Mouse (Mus musculus) cerebellum, postnatal 10 days (tissue): ENCODE measurements around the gene Amer2.

Experiments
- DNase-seq, 2 experiments: peaks; one replicate each; pipeline ENCODE4 v3.0.0; 2021; ENCODE audit warnings: mixed read lengths in 2 of 2

The Amer2 gene

DNA sequence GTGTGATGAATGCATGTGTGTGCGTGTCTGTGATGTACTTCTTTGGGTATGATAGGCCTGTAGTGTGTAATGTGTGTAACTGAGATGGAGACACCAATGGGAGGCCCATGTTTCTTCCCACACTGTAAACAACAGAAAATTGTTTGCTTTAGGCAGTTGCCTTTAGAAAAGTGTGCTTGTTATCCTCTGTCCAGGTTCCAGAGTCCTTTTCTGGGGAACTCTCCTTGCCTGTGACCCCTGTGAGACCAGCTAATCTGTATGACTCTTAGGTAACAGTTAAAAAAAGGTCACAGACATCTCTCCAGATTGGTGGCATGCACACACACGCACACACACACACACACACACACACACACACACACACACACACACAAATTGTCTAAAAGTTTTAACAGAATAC, 15.3 kb downstream of the Amer2 start:
- DNase-seq, result no peak

DNA sequence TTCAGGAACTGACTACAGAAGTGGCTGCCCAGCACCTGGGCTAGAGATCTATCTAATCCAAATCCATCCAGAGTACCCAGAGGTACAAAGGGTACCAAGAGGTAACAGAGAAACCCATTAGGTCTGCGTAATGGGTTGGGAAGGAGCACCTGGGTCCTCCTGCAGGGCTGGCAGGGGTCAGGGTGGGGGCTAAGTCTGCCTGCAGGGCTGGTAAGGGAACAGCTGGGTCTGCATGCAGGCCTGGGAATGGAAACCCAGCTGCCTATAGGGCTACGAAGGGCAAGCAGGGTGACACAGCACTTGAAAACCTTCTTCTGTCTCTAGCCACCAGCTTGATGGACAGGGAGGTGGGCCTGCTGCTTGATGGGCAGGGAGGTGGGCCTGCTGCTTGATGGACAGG, 19.1 kb downstream of the Amer2 start:
- DNase-seq, result no peak

DNA sequence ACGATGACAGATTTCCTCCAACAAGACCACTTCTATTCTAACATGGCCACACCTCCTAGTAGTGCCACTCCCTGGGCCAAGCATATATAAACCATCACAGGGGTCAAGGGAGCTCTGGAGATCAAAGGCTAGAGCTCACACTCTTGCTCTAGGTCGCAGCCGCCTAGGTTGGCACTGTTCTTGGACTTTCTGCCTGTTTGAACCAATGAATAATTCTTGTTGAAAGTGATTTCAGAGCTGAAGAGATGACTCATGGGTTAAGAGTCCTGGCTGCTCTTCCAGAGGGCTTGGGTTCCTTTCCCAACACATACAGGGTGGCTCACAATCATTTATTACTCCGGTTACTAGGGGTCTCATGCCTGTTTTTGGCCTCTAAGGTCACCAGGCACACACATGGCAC, 24.3 kb downstream of the Amer2 start:
- no peak for DNase-seq

DNA sequence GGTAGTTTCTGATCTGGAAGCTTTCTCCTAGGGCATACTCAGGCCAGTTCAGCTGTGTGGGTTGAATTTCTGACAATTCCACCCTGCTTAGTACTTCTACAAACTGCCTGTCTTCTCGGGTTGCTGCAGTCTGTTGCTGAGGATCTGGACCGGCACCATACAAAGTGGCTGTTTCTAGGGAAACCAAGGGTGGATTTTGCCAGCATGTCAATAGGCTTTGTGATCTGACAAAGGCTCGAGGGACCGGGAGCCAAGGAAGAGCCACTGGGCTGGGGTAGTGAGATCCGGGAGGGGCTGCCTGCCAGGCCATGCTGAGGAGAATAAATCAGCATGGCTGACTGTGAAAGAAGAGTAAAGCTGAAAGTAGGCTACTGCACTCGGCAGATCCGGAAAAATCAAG, 25.8 kb downstream of the Amer2 start:
- DNase-seq, result peak; percentile 49 to 68

DNA sequence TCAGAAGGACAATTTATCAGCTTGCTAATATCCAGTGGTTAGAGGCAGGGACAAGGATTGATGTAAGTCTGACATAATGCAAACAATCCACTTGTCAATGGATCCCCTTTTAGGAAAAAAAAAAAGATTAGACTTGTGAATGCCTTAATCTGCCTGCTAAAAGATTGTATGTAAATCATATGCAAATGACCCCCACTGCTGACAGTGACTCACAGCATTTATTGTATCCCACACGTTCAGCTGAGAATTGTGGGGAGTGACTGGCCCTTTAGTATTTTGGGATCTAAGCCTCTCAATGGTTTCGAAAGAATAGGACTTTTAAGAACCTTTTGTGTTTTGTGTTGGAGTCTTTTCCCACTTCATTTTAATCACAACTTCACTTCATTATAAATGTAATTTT, 30.2 kb downstream of the Amer2 start:
- DNase-seq, result no peak

DNA sequence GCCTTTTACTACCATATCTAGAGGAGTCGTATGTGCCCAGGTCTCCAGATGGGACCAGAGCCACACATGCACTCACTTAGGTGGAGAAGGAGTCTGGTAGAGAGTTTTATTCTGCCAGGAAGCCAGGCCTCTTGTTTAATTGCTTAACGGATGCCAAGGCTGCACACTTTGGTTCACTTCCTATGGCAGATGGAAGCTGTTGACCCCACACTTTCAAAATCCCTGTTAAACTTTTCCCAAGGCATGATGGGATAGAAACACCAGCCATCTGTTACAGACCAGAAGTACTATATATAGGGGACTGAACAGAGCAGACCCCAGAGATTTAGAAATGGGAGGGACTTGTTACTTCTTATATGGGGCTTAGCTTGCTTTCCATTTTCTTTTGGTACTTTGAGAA, 32.8 kb downstream of the Amer2 start:
- DNase-seq, result no peak

DNA sequence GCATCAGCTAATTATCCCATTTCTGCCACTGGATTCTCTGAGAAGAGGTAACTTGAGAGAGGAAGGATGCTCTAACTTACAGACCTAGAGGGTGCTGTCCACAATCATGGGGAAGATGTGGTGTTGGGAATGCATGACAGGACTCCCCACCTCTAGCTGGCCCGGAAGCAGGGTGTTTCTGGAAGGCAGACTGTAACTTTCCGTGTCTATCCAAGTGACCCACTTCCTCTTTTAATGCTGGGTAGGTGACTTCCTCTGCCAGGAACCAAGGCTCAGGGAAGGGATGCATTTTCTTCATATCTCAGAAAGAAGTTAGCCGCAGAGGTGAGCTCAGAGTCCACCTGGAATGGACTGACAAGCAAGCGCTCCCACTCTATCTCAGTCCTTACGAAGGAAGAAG, 33.5 kb downstream of the Amer2 start:
- no peak for DNase-seq

DNA sequence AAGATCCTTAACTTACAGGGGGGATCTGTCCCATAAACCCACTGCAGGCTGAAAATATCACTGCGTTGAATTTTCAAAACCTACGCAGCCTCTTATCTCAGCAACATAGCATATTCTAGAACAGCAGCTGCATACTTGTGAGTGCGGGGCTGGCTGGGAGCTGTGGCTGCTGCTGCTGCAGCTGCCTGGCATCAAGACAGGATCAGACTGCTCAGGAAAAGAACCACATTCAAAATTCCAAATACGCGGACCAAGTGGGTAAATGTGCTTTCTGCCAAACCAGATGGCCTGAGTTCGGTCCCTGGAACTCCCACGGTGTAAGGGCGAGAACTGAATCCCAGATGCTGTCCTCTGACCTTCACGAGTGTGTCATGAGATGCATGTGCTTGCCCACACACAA, 34.3 kb downstream of the Amer2 start:
- peak; percentile 48 to 50 for DNase-seq

DNA sequence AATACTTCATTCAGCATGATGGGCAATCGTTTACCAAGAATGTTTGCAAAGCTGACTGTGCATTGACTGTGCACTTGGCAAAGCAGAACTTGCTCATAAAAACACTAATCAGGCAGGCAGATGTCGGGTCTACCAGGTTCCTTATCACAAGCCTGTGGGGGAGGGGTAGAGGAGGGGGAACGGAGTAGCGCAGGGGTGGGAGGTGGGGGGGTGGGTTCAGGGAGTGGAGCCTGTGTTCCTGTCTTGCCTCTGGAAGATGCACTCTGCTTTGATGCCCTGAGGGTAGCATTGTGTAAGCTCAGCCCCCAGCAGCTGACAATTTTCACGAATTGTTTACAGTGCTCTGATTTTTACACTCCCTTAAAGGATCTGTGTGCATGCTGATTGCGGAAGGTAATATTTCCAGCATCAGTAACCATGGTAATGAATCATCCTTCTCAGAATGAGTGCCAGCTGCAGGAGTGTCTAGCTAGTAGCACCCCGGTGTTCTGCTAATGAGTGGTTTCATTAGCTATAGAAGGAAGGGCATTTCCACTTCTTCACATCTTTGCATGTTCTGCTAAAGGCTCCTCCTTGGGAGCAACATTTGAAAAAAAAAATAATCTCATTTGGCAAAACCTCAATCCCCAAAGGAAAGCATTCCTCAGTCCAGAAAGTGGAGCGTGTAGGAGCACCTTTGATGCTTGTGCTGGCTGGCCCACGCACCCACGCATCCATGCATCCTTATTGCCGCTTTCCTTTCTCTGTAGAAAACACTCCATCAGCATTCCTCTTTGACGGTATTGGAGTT, 36.8 kb downstream of the Amer2 start:
- peak; percentile 65 to 71 for DNase-seq

DNA sequence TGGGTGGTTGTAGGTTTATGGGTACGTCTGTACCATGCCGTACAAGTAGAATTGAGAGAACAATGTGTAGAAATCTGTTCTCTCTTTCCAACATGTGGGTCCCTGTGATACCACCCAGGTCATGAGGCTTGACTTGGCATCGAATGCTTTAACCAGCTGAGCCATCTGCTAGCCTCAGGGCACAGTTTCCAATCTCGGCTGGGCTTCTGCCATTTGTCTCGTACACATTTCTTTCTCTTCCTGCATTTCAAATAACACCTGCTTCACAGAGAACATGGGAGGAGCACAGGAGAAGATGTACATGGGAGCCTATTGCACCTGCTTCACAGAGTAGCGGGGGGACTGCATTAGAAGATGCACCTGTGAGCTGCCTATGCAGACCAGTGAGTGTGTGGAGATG, 38.2 kb downstream of the Amer2 start:
- DNase-seq, result peak; percentile 87 to 89

DNA sequence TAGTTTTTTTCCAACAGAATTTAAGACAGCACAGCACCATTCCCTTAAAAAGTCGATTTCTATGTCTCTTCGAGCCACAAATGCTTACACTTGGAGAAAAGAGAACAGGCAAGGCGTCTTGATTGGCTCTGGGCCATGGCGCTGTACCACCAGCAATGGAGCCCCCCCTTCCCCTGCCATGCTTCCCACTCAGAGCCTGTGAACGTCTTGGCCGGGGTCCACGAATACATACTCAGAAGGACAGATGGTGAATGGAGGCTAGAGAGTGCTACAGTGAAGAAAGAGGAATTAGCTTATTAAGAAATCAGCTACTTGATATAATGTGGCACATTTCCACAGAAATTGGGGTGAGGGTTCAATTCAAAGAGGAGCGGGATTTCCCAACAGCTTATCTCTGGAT, 41.6 kb downstream of the Amer2 start:
- peak; percentile 96 to 98 for DNase-seq

DNA sequence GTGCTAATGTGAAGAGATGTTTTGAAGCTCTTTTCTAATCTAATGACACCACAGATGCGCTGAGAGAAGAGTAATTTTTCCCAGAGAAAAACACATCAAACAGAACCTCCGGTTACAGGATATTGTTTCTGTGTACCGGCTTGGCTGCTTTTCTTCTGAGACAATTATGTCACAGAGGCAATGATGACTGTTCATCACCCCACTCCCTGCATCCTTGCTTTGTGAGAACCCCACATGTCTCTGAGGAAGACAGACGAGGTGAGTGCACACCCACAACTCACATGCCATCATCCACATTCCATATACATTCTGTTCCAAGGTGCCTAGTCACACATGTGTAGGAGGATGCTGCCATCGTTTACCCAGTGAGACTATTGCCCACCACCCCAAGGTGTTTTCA, 44.9 kb downstream of the Amer2 start:
- DNase-seq, result no peak

DNA sequence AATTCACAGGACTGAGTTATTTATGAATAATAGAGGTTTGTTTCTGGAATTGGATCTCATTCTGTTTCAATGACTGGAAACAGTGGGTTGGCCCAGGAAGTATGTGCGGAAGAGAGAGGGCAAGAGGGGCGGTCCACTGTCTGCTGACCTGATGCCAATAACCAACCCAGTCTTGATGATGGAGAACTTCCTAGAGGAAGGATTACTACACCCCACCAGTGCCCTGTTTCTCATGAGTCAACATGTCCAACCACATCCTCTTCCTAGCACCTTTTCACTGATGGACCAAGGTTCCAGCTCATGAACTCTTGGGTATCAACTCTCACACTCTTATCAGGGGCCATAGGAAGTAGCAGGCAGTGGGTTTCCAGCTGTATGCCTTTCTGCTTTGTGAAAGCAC, 49.9 kb downstream of the Amer2 start:
- no peak for DNase-seq

DNA sequence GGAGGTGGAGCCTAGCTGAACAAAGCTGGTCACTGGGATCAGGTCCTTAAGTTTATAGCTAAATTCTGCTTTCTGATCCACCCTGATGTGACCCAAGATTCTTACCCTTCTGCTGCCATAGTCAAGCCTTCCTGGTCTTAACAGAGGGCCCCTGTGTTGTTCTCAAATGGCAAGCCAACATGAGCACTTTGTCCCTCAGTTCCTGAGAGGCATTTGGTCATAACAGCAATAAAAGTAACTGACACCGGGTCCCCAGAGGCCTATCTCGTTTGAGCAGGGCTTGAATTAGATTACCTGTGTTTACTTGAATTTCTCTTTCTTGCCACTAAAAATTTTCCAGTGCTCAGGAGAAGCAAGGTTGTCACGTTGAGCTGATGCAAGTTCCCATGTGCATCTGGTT, 51.1 kb downstream of the Amer2 start:
- DNase-seq, result no peak

DNA sequence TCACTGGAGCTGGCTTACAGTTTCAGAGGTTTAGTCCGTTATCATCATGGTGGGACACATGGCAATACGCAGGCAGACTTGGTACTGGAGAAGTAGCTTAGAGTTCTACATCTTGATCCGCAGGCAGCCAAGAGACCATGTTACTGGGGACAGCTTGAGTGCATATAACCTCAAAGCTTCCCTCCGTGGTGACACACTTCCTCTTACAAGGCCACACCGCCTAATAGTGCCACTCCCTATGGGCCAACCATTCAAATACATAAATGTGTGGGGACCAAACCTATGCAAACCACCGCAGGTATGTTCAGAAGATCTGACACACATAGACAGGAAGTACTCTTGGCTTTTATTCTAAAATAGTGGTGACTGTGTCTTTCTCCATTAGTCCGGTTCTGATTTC, 52.5 kb downstream of the Amer2 start:
- DNase-seq, result no peak

DNA sequence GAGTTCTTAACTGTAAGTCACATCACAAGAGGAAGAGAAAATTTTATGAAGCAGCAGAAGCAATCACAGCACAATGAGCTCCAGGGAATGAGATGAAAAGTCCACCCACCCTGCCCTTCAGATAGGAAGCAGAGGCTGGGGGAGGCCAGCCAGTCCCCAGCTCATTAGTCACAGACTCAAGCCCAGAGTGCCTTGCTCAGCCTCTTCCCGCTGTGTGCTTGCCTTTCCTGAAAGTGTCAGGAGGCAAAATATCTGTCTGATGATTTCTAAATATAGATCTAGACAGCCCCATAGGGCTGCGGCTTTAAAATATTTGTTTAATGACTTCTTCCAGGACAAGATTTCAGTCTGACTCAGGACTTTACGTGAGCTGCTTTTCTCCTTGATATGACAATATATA, 54.8 kb downstream of the Amer2 start:
- peak in 1 of 2 experiments; percentile 13 for DNase-seq

DNA sequence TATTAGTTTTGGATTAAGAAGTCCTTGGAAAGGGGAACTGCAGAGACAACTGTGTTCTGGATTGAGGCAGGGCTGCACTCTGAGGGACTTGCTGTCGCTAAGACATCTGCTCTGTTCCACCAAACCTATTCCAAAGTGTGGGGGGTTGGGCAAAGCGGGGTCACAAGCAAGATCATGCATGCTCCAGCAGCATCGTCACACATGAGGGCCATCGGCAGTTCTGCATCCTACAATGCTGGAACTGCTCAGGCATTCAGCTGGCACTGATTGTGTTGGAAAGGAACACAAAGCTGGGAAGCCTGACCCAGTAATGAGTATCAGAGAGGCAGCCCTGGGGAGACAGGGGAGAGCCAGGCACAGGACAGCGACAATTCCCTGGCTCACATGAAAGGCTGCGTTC, 56.5 kb downstream of the Amer2 start:
- DNase-seq, result peak; percentile 87 to 91

DNA sequence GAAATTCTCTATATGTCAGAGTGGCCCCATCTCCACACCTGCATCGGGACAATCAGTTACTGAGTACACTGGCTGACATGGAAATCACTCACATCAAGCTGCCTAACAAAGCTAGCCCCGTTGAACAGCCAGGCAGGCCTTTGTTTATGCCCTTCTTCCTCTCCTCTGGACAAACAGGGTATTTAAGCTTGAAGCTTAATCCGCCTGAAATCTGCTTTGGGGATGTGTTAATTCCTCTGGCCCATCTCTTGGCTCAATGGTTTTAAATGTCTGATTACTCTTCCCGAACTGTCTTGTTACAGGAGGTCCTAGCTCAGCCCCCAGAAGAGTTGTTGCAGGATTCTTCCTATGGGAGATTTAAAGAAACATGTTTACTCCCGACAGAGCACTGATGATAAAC, 58.5 kb downstream of the Amer2 start:
- no peak for DNase-seq

DNA sequence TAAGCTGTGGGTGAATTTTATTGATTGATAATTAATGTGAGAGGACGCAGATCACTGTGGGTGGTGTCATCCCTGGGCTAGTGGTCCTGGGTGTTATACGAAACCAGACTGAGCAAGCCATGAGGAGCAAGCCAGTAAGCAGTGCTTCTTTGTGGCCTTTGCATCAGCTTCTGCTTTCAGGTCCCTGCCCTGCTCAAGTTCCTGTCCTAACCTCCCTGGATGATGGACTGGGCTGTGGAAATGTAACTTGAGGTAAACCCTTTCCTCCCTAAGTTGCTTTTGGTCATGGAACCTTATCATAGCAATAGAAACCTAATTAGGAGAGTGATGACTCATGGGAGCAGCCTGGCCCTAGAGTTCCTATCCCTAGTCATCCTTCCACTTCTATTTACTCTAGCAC, 59.1 kb downstream of the Amer2 start:
- DNase-seq, result no peak

DNA sequence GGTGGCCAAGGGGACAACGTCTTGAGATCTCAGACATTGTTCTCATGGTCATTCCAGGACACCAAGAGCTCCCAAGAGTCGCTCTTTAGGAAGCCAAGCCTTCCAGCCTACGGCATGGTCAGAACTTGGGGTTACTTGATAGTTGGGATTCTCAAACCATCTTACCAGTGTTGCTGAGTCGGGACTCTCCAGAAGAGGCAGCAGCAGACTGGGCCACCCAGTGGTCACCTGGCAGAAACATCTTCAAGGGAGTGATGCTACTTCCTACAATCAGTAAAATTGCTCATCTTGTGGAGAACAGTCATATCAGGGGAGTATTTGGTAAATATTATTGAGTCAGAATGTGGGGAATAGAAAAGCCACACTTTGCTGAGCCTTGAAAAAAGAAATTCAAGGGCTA, 62.5 kb downstream of the Amer2 start:
- DNase-seq, result peak; percentile 71 to 77

DNA sequence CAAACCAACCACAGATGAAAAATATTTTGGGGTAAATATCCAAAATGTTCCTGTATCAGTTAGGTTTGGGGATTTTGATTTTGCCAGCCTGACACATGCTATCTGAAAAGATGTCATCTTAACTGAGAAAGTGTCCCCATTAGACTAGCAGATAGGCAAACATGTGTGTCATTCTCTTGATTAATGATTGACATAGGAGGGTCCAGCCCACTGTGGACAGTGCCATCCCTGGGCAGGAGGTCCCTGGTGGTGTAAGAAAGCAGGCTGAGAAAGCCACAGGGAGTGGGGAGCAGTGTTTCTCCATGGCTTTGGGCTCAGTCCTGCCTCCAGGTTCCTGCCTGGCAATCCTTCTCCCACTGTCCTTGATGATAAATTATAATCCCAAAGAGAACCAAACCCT, 63.3 kb downstream of the Amer2 start:
- DNase-seq, result no peak
